Mouse (Mus musculus) forebrain, embryonic 16.5 days (tissue): ENCODE data around the gene Ccdc33. TPM values are rescaled to one million over a fixed set of nuclear protein-coding genes. Genes with fewer than 3 reads are reported as not detected.
A peak's percentile ranks its signal among the peaks of the same experiment; 100 is the strongest.

Source experiments
- ATAC-seq: fragments of 200-750 bp; cut with Nextera tagmentation; 2 replicates; pipeline ENCODE4 v1.8.0; 2017; ENCODE audit warnings: mild to moderate bottlenecking, moderate library complexity
- H3K27ac ChIP-seq: fragments of 300-500 bp; sonication (generic); 2 replicates; pipeline ENCODE4 v1.5.1; 2014; ENCODE audit warnings: low read length, control low read depth
- H3K27me3 ChIP-seq: fragments of 300-500 bp; sonication (generic); replicated peaks from 2 replicates; pipeline ENCODE4 v1.6.1; 2014; ENCODE audit warnings: low read length; ENCODE audit not compliant: control insufficient read depth, insufficient read depth
- H3K36me3 ChIP-seq: fragments of 300-500 bp; sonication (generic); 2 replicates; pipeline ENCODE4 v1.6.1; 2014; ENCODE audit not compliant: control insufficient read depth, insufficient read depth
- H3K4me1 ChIP-seq: fragments of 300-500 bp; sonication (generic); replicated peaks from 2 replicates; pipeline ENCODE4 v1.6.1; 2014; ENCODE audit warnings: low read length; ENCODE audit not compliant: control insufficient read depth, insufficient read depth
- H3K4me2 ChIP-seq: fragments of 300-500 bp; sonication (generic); 2 replicates; pipeline ENCODE4 v1.6.1; 2014; ENCODE audit warnings: mild to moderate bottlenecking, low read length, control low read depth
- H3K4me3 ChIP-seq: fragments of 300-500 bp; sonication (generic); replicated peaks from 2 replicates; pipeline ENCODE4 v1.5.1; 2014; ENCODE audit warnings: mild to moderate bottlenecking, low read length, control low read depth
- H3K9ac ChIP-seq: fragments of 300-500 bp; sonication (generic); replicated peaks from 2 replicates; pipeline ENCODE4 v1.6.1; 2014; ENCODE audit warnings: low read depth, low read length, control low read depth
- H3K9me3 ChIP-seq: fragments of 300-500 bp; sonication (generic); 2 replicates; pipeline ENCODE4 v1.6.1; 2016; ENCODE audit warnings: low read length; ENCODE audit not compliant: control insufficient read depth
- WGBS: fragments of 180-500 bp; shearing (Covaris S2); extraction: QIAGEN DNeasy Blood & Tissue Kit; methylation state at CpG from one replicate; pipeline ENCODE4 v1.1.7; 2014; 5-methylcytosine and 5-hydroxymethylcytosine counted together
- polyA plus RNA-seq: library from polyadenylated mRNA; unstranded; fragments of >200 nt; fragmentation: Nextera tagmentation; extraction: Ambion mirVana; gene quantifications from 2 replicates; pipeline ENCODE4 v1.2.1, GENCODE M21; 2015

Gene Ccdc33
- polyA plus RNA-seq, 1 experiment from 2014 or later, result 0.79 TPM

DNA sequence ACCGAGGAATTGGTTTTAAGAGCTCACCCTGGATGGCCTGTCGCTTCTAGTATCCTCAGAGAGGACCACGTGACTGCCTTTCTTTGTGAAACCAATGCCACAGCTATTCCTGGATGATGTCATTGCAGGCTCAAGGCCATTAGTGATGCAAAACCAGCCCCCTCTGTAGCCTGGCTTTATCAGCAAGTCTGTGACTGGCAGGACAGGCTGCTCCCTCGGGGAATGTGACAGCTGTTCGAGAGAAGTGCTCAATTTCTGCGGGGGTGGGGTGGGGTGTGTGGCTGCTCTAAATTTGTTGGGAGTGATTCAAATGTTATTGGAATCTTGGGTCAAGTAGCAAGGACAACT, 109.6 kb downstream of the Ccdc33 start:
- Histone ChIP-seq H3K9ac (peak overlapping the region; percentile 52), H3K4me3 (no peak overlapping the region), H3K27me3 (no peaks in the 10 kb centered on the region), H3K36me3 (no peaks in the 10 kb centered on the region), H3K4me2 (peak overlapping the region; percentile 39), H3K27ac (peak overlapping the region; percentile 77), H3K4me1 (peaks cover 14% of the 10 kb centered on the region), H3K9me3 (no peaks in the 10 kb centered on the region)
- 3% methylated on average over 6 of the region's 6 CpGs for WGBS
- peak; percentile 95 for ATAC-seq

DNA sequence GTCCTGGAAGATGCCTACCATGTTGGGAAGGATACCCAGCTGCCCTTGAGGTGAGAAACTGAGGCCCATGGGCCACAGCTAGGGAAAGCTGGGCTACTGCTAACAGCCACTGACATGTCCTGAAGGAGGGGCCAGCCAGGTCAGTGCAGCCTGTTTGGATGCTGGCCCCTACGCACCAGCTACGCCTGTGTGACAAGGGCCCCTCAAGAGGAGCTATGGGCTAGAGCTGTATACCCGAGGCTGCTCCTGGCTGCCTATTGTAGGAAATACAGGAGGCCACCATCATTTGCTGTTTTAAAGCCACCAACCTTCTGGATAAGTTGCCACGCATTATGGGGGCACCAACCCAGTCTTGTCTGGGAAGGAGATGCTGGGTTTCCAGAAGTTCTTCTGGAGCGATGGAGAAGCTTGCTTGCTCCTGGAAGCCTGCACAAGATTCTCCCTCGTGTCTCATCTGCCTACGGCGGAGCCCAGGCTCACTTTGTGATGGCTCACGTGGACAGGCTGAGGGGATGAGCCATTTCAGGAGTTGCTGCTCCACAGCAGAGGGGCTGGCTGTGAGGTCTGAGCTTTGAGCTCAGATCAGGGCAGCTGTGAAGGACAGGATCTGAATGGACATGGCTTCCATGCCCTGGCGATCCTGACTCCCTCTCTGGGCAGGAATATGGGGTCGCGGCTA, 110.1 kb downstream of the Ccdc33 start:
- no peaks in the 10 kb centered on the region for H3K36me3 ChIP-seq
- peaks cover 14% of the 10 kb centered on the region for H3K4me1 ChIP-seq
- peak; percentile 54 for ATAC-seq
- H3K4me2 ChIP-seq, result peak overlapping the region; percentile 39
- H3K27ac ChIP-seq, result peak overlapping the region; percentile 77
- no peak overlapping the region for H3K4me3 ChIP-seq
- H3K9ac ChIP-seq, result peak overlapping the region; percentile 52
- no peaks in the 10 kb centered on the region for H3K9me3 ChIP-seq
- WGBS, result 50% methylated on average over 12 of the region's 12 CpGs
- no peaks in the 10 kb centered on the region for H3K27me3 ChIP-seq

DNA sequence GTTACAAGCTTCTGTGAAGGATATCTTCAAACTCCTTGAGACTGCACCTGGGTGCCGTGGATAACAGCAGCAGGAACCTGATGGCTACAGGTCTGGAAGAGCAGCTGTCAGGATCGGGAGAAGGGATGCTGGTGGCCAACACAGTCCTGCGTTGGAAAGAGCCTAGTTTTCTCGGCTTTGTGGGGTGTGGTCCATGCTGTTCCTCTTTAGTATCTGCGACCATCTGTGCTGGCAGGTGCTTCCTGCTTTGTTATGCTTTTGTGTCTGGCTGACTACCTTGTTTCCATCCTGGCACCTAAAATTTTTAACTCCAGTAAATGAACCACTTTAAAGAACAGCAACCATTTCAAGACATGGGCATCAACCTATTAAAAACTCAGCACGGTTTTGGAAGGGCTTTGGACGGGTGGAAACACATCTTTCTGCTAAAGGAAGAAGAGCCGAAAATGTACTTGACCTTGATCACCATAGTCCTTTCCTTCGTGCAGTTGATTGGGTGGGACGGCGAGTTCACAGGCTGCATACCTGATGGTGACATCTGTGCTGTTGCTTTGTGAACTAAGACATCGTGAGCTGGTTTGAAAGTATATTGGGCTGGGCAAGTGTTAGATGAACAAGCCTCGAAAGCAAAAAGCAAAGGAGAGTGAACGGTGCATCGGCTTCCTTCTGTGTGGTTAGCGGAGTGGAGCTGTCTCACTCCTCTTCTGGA, 112.7 kb downstream of the Ccdc33 start, which contains the start of gene Cyp11a1:
Gene Cyp11a1, plus strand, starts transcription at position 659 of the 709 bp plus-strand sequence.
- no peak within 1 kb of the TSS for H3K4me2 ChIP-seq
- no peak within 1 kb of the TSS for H3K27ac ChIP-seq
- no peaks in the 10 kb centered on the region for H3K27me3 ChIP-seq
- no peaks in the 10 kb centered on the region for H3K9me3 ChIP-seq
- no peak for ATAC-seq
- no peak within 1 kb of the TSS for H3K4me3 ChIP-seq
- peaks cover 14% of the 10 kb centered on the region for H3K4me1 ChIP-seq
- no peak within 1 kb of the TSS for H3K9ac ChIP-seq
- WGBS, result 81% methylated on average over 16 of the region's 16 CpGs
- no peaks in the 10 kb centered on the region for H3K36me3 ChIP-seq

DNA sequence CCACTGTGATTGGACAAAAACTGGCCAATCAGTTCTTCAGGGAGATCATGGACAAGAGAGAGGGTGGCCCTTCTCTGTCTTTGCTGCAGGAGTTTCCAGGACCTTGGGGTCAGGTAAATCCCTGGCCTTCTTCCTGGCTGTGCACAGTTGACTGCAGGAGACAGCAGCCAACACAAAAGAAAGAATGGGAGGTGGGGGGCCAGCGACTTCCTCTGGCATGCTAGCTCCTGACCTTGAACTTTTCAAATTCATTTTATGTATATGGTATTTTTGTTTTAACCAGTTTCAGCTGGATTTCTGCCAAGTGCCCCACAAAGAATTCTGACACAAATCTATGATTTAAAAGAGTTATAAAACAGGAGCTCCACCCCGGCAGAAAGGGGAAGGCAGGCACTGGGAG, 115.4 kb downstream of the Ccdc33 start:
- WGBS, result 28% methylated on average over 2 of the region's 2 CpGs
- H3K4me1 ChIP-seq, result peaks cover under 1% of the 10 kb centered on the region; the same call in 1 of the 2 replicates
- H3K9me3 ChIP-seq, result no peaks in the 10 kb centered on the region
- H3K9ac ChIP-seq, result no peak overlapping the region
- H3K4me2 ChIP-seq, result no peak overlapping the region
- no peak overlapping the region for H3K4me3 ChIP-seq
- H3K36me3 ChIP-seq, result no peaks in the 10 kb centered on the region
- H3K27ac ChIP-seq, result no peak overlapping the region
- no peak for ATAC-seq
- H3K27me3 ChIP-seq, result peaks cover 10% of the 10 kb centered on the region

DNA sequence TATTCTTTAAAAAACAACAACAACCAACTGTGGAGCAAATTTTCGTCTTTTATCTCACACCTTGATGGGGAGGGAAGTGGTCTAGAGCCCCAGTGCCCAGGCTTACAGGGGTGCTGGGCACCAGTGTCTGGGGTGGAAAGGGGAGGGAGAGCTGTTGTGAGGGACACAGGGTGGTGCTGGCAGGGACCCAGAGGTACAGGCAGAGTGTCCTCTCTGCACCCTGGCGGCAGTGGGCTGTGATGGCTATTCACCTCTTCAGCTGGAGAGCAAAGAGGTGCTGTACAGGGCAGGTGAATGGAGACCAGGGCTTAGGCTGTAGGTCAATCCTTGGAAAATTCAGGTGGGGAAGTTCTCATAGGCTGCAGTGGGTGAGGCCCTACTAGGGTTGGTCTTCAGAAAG, 118.9 kb downstream of the Ccdc33 start:
- Histone ChIP-seq H3K27me3 (peaks cover 10% of the 10 kb centered on the region), H3K4me1 (peaks cover 8% of the 10 kb centered on the region), H3K4me3 (no peak overlapping the region), H3K9me3 (no peaks in the 10 kb centered on the region), H3K4me2 (no peak overlapping the region), H3K36me3 (no peaks in the 10 kb centered on the region), H3K27ac (no peak overlapping the region), H3K9ac (no peak overlapping the region)
- ATAC-seq, result no peak
- 58% methylated on average over 2 of the region's 2 CpGs for WGBS

DNA sequence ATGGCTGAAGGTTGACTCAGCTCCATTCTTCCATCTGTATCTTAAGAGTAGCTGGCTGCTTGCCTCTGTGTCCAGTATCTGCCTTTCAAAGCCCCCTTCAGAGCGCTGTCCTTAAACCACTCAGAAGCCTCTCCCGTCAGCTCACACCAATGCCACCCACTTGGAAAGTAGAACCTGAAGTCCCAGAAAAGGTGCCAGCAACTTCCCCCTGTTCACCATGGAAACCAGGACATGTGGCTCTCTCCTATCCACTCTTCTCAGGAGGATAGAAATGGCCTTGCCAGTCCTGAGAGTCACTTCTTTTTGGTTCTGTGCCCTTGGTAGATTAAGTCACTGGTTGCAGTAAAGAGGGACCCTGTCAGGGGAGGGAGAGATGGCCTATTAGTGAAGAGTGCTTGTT, 119.9 kb downstream of the Ccdc33 start:
- Histone ChIP-seq H3K9ac (no peak overlapping the region), H3K27ac (no peak overlapping the region), H3K4me2 (no peak overlapping the region), H3K9me3 (no peaks in the 10 kb centered on the region), H3K4me1 (peaks cover 9% of the 10 kb centered on the region), H3K36me3 (no peaks in the 10 kb centered on the region), H3K27me3 (peaks cover 10% of the 10 kb centered on the region), H3K4me3 (no peak overlapping the region)
- ATAC-seq, result peak; percentile 6; the same call in 1 of the 2 replicates
- WGBS, result 50% methylated on average over 2 of the region's 2 CpGs

DNA sequence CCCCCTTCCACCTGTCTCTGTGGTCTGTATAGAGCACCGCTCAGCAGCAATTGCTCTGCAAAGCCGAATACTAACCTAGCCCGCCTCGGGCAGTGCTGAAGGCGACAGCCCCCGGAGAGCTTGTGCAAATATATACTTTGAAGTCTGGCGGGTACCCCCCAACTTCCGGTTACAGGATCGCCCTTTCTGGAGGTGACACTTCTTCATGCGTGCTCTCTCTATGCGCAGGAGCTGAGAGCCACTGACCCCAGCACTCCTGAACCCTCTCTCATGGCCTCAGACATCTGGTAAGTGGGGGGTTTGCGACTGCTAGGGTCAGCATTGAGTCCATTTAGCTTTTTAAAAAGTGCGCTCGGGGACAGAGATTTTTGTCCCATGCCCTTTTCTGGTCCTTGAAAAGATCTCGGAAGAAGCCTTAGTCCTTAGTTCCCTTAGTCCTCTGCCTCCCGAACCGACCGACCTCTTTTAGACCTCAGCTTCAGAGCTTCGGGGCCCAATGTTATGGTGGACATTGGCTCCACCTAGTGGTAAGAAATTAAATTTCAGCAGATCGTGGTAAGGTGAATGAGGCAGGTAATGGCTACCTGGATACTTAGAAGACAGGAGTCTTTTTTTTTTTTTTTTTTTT, 120.5 kb downstream of the Ccdc33 start:
- H3K27ac ChIP-seq, result no peak overlapping the region

DNA sequence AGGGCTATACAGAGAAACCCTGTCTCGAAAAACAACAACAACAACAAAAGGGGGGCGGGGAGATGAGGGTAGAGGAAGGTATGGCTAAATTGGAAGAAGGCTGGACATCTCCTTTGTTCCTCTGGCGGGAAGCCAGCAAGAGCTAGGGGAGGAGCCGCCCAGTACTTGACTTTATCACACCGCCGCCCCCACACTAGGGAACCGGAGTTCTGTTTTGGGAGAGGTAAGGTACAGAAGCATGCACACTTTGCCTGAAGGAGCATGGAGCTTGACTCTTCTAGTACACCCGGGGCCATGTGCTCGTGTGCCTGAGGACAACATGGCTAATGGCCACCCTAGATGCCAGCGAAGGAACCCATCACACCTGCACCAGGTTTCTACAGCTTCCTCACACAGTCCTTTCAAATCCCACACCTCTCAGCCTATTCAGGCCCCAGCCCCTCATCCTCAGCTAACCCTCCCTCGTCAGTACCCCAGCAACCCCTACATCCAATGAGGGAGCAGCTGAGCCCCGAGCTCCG, 121.1 kb downstream of the Ccdc33 start:
- peak overlapping the region; percentile 47 for H3K9ac ChIP-seq
- WGBS, result 15% methylated on average over 13 of the region's 13 CpGs
- peak; percentile 87; the same call in 1 of the 2 replicates for ATAC-seq
- peak overlapping the region; percentile 57 for H3K4me2 ChIP-seq
- H3K4me1 ChIP-seq, result peaks cover 17% of the 10 kb centered on the region
- H3K36me3 ChIP-seq, result no peaks in the 10 kb centered on the region
- peaks cover 10% of the 10 kb centered on the region for H3K27me3 ChIP-seq
- H3K4me3 ChIP-seq, result peak overlapping the region; percentile 31
- no peak overlapping the region for H3K27ac ChIP-seq
- no peaks in the 10 kb centered on the region for H3K9me3 ChIP-seq

More for the DNA sequence above, 120.5 kb downstream of the Ccdc33 start:
- Histone ChIP-seq H3K4me1 (peaks cover 15% of the 10 kb centered on the region), H3K27me3 (peaks cover 10% of the 10 kb centered on the region), H3K9ac (peak overlapping the region; percentile 47), H3K4me3 (peak overlapping the region; percentile 31), H3K36me3 (no peaks in the 10 kb centered on the region), H3K4me2 (peak overlapping the region; percentile 57), H3K9me3 (no peaks in the 10 kb centered on the region)
- peak; percentile 70 for ATAC-seq
- WGBS, result 2% methylated on average over 20 of the region's 20 CpGs

DNA sequence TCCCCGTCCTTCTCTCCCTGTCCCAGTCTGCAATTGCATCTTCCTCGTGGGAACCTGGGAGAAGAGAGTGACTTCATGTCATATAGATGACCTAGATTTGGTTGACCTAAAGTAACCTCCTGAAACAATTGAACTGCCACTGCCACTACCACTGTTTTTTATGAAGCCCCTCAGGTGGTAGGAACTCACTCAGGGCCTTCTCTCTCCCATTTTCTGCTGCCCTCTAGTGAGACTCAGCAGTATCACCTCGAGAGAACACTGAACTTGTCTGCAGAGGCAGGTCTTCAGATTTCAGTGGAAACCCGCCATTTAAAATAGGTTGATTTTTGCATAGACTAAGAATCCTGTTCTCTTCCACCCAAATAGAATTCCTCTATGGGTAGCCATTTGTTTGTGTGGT, 123.3 kb downstream of the Ccdc33 start:
- H3K27me3 ChIP-seq, result peaks cover 10% of the 10 kb centered on the region
- no peak for ATAC-seq
- H3K4me1 ChIP-seq, result peaks cover 17% of the 10 kb centered on the region
- H3K36me3 ChIP-seq, result no peaks in the 10 kb centered on the region
- no peak overlapping the region for H3K27ac ChIP-seq
- 35% methylated on average over 4 of the region's 4 CpGs for WGBS
- H3K9me3 ChIP-seq, result no peaks in the 10 kb centered on the region
- no peak overlapping the region for H3K4me3 ChIP-seq
- no peak overlapping the region for H3K9ac ChIP-seq
- no peak overlapping the region for H3K4me2 ChIP-seq
